Mouse (Mus musculus) kidney, postnatal 4 days (tissue): ENCODE results near the gene Podnl1.

Source experiments
- DNase-seq, 2 experiments: peaks; one replicate each; pipeline ENCODE4 v3.0.0; 2021; ENCODE audit warnings: mixed read lengths in 2 of 2

The Podnl1 gene

DNA sequence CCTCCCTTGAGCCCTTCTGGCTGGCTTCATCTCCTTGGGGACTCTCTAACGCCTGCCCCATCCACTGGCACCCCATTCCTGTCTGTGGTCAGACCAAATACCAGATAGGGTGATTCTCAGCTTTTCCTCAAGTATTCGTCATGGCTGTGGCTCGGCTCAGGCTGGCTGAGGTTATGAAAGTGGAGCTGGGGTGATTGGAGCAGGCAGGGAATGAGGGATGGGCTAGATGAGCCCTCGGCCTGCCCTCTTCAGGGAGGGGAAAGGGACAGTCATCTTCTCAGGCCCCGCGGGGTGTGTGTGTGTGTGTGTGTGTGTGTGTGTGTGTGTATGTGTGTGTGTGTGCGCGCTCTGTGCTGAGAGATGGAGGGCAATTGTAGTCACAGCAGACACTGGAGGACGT lies at the start of gene Podnl1:
Gene Podnl1 (plus strand): TSS at position 334 of the 400 bp plus-strand sequence.
- DNase-seq: peak; percentile 43 to 56

DNA sequence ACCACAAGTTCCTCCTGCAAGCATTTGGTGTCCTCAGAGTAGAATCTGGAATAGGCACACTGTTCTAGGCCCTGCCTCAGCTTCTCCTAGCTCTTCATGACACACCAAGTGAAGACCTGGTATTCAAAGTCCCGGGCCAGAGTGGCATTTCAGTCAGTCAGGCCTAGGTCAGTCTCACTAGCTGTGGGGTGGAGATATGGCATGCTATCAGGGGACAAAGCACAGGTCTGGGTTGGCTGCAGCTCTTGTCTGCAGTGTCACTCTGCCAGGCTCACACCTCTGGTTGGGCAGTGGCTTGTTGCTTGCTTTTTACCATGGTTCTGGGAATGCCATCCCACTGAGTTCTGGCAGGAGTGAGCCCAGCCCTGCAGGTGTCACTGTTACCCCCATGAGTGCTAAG lies 49.4 kb upstream of the Podnl1 start:
- no peak for DNase-seq

GRCm38 (mm10) chr8:84076849-84077248 lies 48.9 kb upstream of the Podnl1 start:
- no peak for DNase-seq

DNA sequence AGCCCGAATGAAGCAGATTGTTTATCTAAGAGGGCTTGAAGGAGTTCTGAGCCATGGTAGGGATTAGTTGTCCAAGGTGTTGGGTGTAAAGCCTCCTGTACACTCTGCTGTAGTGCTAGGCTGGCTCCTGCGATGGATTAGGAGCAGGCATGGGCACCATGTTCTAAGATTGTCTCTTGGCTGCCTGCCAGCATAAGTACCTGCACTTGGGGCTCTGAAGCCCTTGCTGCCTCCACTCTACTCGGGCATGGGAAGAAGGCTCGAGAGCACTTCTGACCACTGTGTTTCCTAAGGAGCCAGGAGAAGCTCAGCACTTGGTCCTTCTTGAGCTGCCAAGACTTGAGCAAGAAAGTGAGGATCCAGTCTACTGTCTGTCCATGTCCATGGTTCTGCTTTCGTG lies 46.6 kb upstream of the Podnl1 start:
- DNase-seq: no peak

GRCm38 (mm10) chr8:84083829-84084241 lies 42.0 kb upstream of the Podnl1 start:
- peak; percentile 41 to 65 for DNase-seq

DNA sequence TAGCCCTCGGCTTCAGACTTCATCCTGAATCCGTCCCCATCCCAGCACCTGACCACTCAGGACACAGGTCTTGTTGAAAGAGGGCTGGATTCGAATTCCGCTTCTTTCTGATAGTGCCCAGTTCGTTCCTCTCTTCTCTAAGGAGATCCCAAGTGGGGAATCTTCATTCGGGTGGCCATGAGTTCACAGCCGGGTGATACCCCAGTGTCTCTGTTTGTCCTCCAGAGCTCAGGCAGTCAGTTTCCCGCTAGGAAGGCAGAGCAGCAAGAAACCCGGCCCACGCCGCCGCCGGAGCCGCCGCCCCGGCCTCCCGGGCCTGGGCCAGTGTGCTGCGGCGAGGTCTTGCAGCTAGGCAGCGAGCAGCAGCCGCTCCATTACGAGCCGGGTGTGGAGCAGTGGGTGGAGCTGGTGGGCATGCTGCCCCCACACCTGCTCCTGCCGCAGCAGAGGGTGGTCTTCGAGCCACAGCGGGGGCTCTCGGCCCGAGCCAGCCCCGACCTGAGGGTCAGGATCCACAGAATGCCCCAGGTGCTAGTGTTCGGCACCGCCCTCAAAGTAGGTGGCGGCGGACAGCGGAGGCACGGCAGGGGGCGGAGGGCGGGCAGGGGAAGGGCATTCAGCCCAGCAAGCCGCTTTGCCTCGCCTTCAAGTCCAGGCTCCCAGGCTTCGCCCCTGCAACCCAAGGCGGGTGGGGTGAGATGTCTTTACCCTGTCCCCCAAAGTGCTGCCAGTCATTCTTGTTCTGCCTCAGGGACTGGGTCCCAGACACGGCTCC lies 41.3 kb upstream of the Podnl1 start:
- DNase-seq: peak in 1 of 2 experiments; percentile 44

GRCm38 (mm10) chr8:84087156-84087555 lies 38.6 kb upstream of the Podnl1 start:
- DNase-seq: peak in 1 of 2 experiments; percentile 33

- DNase-seq: no peak
Measured at GRCm38 (mm10) chr8:84087821-84088220, 38.0 kb upstream of the Podnl1 start.

DNA sequence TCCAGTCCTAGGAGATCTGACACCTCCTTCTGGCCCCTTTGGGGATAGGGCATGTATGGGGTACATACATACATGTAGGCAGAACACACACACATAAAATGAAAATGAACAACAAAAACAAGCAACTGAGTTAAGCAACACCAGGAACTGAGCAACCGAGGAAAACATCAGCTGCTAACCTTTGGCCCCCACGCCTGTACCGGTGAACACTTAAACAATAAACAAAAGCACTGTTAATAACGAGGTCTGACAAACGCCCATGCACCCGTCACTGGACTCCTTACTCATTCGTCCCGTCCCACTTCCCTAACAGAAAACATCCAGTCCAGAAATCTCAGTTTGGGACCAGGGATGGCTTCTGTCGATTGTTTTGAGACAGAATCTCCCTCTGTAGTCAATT lies 36.5 kb upstream of the Podnl1 start:
- DNase-seq: no peak

DNA sequence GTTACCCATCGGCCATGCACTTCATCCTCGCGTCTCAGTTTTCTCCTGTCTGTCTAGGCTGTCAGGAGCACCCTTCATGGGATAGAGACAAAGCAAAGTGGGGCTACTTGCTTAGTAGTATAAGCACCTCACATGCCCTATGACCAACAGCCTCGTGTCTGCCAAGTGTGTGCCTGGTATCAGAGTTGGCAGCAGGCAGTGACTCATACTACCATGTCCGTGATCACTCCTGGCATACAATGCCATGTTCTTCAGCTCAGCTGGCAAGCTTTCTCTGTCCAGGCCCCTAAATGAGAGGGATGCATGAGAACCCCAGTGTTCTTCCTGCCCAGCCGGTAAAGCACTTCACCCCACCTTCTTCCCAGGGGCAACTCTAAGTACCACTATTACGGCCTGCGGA lies 35.2 kb upstream of the Podnl1 start:
- DNase-seq: no peak

GRCm38 (mm10) chr8:84096061-84096460 lies 29.7 kb upstream of the Podnl1 start:
- DNase-seq: no peak

DNA sequence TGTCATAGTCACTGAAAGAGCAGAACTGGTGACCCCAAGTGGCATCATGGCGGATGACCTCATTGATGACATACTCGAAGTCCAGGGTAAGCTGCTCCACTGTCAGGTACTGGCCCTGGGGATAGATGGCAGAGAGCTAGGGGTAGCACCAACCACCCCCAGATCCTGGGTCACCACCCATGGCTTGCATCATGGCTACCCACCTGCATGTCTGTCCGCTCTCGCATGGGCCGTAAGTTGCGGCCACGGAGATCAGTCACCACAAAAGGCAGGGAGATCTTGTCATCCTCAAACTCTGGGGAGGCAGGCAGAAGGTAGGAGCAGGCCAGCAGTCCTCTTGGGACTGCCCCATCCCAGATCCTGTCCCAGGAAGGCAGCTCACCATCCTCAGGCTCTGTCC lies 27.4 kb upstream of the Podnl1 start:
- no peak for DNase-seq

DNA sequence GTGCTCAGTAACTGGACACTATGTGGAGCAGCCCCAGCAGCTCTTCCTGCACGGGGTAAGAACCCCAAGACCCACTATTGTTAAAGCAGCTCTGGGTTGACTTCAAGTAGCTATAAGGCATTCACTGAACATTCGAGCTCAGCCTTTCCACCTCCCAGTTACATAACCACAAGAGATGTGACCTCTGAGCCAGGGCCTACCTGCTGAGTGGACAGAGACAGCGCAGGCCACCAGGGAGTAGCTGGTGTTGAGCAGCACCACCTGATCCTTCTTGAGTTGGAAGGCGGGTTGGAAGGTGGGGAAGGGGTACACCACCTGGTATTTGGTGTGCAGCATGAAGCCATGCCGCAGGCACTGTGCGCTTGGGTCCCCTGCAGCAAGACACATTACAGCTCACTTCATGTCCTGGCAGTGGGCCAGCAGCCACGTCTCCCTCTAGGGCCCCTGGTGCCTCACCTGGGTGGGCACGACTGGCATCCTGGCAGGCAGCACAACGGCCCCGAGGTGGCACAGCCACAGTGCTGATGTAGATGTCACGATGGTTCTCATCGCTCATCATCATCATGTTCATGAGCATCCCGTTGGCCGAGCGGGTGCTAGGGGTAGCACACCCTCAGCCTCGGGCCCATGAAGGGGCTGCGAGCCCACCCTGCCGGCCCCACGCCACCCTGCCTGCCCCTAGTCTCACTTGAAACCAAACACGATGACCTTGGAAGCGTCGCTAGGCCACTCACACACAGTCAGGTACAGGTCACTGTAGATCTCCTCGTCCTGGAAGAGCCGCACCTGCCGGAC lies 24.1 kb upstream of the Podnl1 start:
- DNase-seq: peak in 1 of 2 experiments; percentile 11

GRCm38 (mm10) chr8:84103601-84104000 lies 22.2 kb upstream of the Podnl1 start:
- peak in 1 of 2 experiments; percentile 60 for DNase-seq

GRCm38 (mm10) chr8:84104221-84104620 lies 21.6 kb upstream of the Podnl1 start:
- peak; percentile 80 to 88 for DNase-seq

- peak; percentile 99 for DNase-seq
Measured at GRCm38 (mm10) chr8:84104697-84105609, 20.8 kb upstream of the Podnl1 start, which contains the start of gene Dcaf15. Gene Dcaf15, minus strand, starts transcription at chr8:84104768.

DNA sequence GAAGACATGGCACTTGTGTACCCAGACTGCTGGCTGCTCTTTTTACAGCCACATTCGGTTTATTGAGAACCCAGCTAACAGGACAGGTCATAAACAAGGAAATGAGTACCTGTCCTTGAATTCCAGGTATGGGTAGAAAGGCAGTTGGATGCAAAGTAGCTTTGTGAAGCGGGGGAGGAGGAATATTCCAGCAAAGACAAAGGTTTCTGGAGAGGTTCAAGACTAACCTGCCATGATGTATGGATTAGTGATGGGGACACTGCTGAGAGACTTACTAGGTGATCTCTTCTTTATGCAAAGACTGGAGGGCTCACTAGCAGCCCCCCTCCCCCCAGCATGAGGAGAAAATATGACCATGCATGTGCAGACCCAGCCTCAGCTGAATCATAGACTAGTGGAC lies 20.1 kb upstream of the Podnl1 start:
- no peak for DNase-seq

DNA sequence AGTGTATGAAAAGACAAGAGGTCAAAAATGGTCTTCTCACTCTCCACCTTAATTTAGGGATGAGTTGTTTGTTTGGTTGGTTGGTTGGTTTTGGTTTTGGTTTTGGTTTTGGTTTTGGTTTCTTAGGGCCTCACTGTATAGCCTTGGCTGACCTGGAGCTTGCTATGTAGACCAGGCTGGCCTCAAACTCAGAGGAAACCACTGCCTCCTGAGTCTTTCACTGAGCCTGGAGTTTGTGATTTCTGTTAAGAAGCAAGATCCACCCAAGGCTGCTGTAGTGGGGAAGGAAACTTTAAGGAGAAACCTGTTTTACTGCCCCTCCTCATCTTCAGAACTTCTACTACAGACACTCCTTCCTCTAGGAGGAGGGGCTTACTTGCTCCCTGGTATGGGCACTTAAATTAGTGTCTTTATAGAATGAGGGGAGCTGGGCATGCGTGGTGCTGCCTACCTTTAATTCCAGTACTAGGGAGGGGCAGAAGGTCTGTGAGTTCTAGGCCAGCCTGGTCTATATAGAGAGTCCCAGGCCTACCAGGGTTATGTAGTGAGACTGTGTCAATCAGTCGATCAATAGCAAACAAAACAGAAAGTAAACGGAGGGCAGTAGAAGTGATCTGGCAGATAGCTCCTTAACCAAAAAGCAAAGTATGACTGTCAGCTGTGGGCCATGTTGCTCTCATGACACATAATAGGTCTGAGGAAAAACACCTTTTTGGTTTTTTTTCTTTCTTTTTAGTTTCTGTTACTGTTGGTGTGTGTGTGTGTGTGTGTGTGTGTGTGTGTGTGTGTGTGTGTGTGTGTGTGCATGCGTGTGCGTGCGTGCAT lies 19.4 kb upstream of the Podnl1 start:
- no peak for DNase-seq

- no peak for DNase-seq
Measured at GRCm38 (mm10) chr8:84115646-84116045, 10.1 kb upstream of the Podnl1 start.

GRCm38 (mm10) chr8:84122151-84122550 lies 3.6 kb upstream of the Podnl1 start:
- DNase-seq: no peak

DNA sequence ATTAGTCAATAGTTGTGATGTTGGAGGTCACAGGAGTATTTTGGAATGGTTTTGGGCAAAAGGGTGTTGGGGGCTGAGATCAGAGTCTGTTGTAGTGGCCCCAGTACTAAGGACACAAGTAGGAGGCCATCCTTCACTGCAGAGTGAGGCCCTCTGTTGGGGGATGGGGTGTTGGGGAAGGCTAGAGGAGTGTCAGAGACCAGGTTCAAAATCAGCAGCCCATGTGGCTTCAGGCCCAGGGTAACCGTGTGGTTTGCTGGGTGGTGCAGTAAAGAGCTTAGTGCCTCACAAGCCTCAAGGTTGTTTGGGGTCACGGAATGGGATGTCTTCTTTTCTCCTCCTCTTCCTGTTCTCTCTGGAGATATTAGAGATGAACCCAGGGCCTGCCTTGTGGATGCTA lies 953 bp downstream of the Podnl1 start:
- no peak for DNase-seq
